ENCODE assay signal across 33 mouse cellular contexts in the genomic region with DNA sequence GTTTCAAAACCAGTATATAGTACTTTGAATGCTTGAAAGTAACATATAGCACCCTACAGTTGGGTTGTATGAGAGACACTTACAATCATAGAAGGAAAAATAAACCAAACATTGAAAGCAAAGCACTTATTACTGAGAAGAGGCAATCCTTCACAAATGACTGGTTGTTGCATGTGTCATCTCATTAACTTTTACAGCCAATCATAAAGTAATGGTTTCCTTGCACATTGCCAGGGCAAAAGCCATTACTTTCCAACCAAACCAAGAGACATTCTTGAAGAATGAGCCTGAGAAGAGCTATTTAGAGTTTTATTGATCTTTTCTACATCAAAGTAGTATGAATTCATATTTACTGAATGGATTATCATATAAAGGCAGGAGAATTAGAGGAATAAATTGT.
"Had no signal": no experiment of that assay in that cellular context is flagged by ENCODE, and none has a peak within 500 bp of the region (broad histone marks: within the 10 kb centered on the region; RNA-seq: fewer than 3 reads in every experiment).

No protein-coding gene starts in this region.

- ATAC-seq: hindbrain, embryonic 16.5 days; hindbrain, postnatal 0 days; inflammation-experienced regulatory T-cells, adult 6 months had no signal

- H3K4me1 ChIP-seq: heart, embryonic 10.5 days; heart, embryonic 12.5 days; heart, embryonic 13.5 days; heart, embryonic 15.5 days; hindbrain, embryonic 10.5 days; hindbrain, embryonic 12.5 days; hindbrain, embryonic 13.5 days; hindbrain, embryonic 15.5 days; kidney, embryonic 15.5 days had no signal

- H3K4me2 ChIP-seq: heart, embryonic 11.5 days; heart, embryonic 12.5 days; heart, embryonic 13.5 days; heart, embryonic 15.5 days; hindbrain, embryonic 12.5 days; hindbrain, embryonic 13.5 days; hindbrain, embryonic 14.5 days; hindbrain, embryonic 15.5 days; kidney, embryonic 15.5 days had no signal

- H3K27me3 ChIP-seq: heart, embryonic 12.5 days; heart, embryonic 13.5 days; heart, embryonic 15.5 days; hindbrain, embryonic 12.5 days; hindbrain, embryonic 13.5 days; hindbrain, embryonic 15.5 days; kidney, embryonic 15.5 days had no signal

- DNase-seq: heart, postnatal 10 days; heart, postnatal 14 days; heart, postnatal 36 days; heart, postnatal 4 days; kidney, adult 11 months; kidney, adult 18-20 months; kidney, adult 2 months; kidney, adult 8-10 months; kidney, adult 9 months; kidney, postnatal 10 days; kidney, postnatal 14 days; kidney, postnatal 25 days; kidney, postnatal 36 days; kidney, postnatal 4 days; layer of hippocampus, adult 9-11 months; layer of hippocampus, postnatal 36 days had no signal

- H3K9me3 ChIP-seq: heart, embryonic 10.5 days; heart, embryonic 12.5 days; heart, embryonic 13.5 days; heart, embryonic 15.5 days; hindbrain, embryonic 10.5 days; hindbrain, embryonic 12.5 days; hindbrain, embryonic 13.5 days; hindbrain, embryonic 15.5 days; kidney, embryonic 15.5 days had no signal

- H3K36me3 ChIP-seq: heart, embryonic 10.5 days; heart, embryonic 12.5 days; heart, embryonic 13.5 days; heart, embryonic 15.5 days; hindbrain, embryonic 10.5 days; hindbrain, embryonic 12.5 days; hindbrain, embryonic 13.5 days; hindbrain, embryonic 15.5 days; kidney, embryonic 15.5 days had no signal

- H3K9ac ChIP-seq: heart, embryonic 12.5 days; heart, embryonic 13.5 days; heart, embryonic 15.5 days; hindbrain, embryonic 12.5 days; hindbrain, embryonic 13.5 days; hindbrain, embryonic 14.5 days; hindbrain, embryonic 15.5 days; kidney, embryonic 15.5 days had no signal

- H3K27ac ChIP-seq: heart, embryonic 10.5 days; heart, embryonic 13.5 days; heart, embryonic 15.5 days; hindbrain, embryonic 10.5 days; hindbrain, embryonic 12.5 days; hindbrain, embryonic 13.5 days; hindbrain, embryonic 14.5 days; hindbrain, embryonic 15.5 days; hindbrain, postnatal 0 days; kidney, embryonic 15.5 days; kidney, postnatal 0 days; layer of hippocampus, adult 2 months; left cerebral cortex, adult 2 months had no signal

- H3K4me3 ChIP-seq: heart, embryonic 10.5 days; heart, embryonic 12.5 days; heart, embryonic 13.5 days; heart, embryonic 15.5 days; hindbrain, embryonic 10.5 days; hindbrain, embryonic 12.5 days; hindbrain, embryonic 13.5 days; hindbrain, embryonic 15.5 days; kidney, embryonic 15.5 days; layer of hippocampus, adult 2 months; left cerebral cortex, adult 2 months had no signal
